Comparison of ENCODE assay signal across 8 mouse cellular contexts in the genomic region with DNA sequence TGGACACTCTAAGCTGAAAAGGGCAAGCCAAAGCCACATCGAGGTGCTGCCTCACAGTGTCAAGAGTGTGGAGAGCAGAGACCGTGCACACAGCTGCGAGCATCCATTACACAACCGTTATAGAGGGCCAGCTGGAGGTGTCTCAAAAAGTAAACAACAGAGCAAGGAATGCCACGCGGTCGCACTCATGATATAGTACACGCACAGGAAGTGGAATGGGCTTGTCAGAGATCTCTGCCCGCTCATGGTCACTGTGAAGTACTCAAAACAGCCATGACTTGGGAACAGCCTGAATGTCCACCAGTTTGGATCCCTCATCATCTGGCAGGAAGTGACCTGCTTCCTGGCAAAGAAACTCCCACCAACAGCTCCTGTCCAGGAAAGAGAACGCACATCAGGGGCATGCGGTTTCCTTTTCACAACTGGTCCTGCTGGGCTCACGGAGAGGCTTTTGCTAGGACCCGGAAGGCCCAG.
DNase-seq lines count a peak whose midpoint lies in the region; ATAC-seq and TF ChIP-seq lines count a peak whose summit lies in the region.

No protein-coding gene starts in this region.

- H3K27ac ChIP-seq in liver, postnatal 0 days (ENCODE audit: low read depth), result peak overlapping the region; percentile 44
- H3K27ac ChIP-seq in thymus, adult 2 months (ENCODE audit: control insufficient read depth, insufficient read depth, low read length), result peak overlapping the region; percentile 74
- H3K27ac ChIP-seq in midbrain, embryonic 14.5 days (replicated peaks; ENCODE audit: low read depth, low read length), result no peak overlapping the region

- WGBS in liver, postnatal 0 days (ENCODE audit: insufficient replicate concordance), result 15% methylated on average over 13 of the region's 13 CpGs
- 7% methylated on average over 13 of the region's 13 CpGs for WGBS in thymus, adult 2 months
- 91% methylated on average over 13 of the region's 13 CpGs for WGBS in midbrain, embryonic 14.5 days

- H3K4me1 ChIP-seq in liver, postnatal 0 days (ENCODE audit: insufficient read depth), result peaks cover 14% of the 10 kb centered on the region
- peaks cover 16% of the 10 kb centered on the region for H3K4me1 ChIP-seq in thymus, adult 2 months (replicated peaks; ENCODE audit: control insufficient read depth, insufficient read depth, low read length)
- no peaks in the 10 kb centered on the region for H3K4me1 ChIP-seq in midbrain, embryonic 14.5 days (ENCODE audit: control insufficient read depth, insufficient read depth, low read length)

- no peak for TF ChIP-seq POLR2A in thymus, adult 2 months (IDR thresholded peaks at IDR 0.05; ENCODE audit: control insufficient read depth, extremely low read depth, insufficient read depth, low read length, poor library complexity)

- no peaks in the 10 kb centered on the region for H3K27me3 ChIP-seq in liver, postnatal 0 days (ENCODE audit: insufficient read depth, low read length)
- H3K27me3 ChIP-seq in thymus, adult 2 months (ENCODE audit: control insufficient read depth, insufficient read depth, low read length), result no peaks in the 10 kb centered on the region
- H3K27me3 ChIP-seq in midbrain, embryonic 14.5 days (ENCODE audit: control insufficient read depth, insufficient read depth, low read length), result no peaks in the 10 kb centered on the region

- no peak overlapping the region for H3K4me3 ChIP-seq in liver, postnatal 0 days (ENCODE audit: low read depth, low read length)
- peak overlapping the region; percentile 8 for H3K4me3 ChIP-seq in thymus, adult 2 months (ENCODE audit: control insufficient read depth, insufficient read depth, low read length)
- no peak overlapping the region for H3K4me3 ChIP-seq in midbrain, embryonic 14.5 days (replicated peaks; ENCODE audit: low read depth, low read length)

- TF ChIP-seq CTCF in liver, postnatal 0 days (IDR thresholded peaks at IDR 0.05; ENCODE audit: low read depth), result peak; percentile 52
- TF ChIP-seq CTCF in thymus, adult 2 months (IDR thresholded peaks at IDR 0.05; ENCODE audit: borderline replicate concordance, control insufficient read depth, extremely low read depth, insufficient read depth, low read length, poor library complexity), result no peak

- no peak overlapping the region for H3K9ac ChIP-seq in liver, postnatal 0 days (replicated peaks)
- H3K9ac ChIP-seq in midbrain, embryonic 14.5 days (replicated peaks; ENCODE audit: low read length), result no peak overlapping the region

- H3K36me3 ChIP-seq in liver, postnatal 0 days (replicated peaks; ENCODE audit: insufficient read depth, low read length), result no peaks in the 10 kb centered on the region
- H3K36me3 ChIP-seq in thymus, adult 2 months (ENCODE audit: control insufficient read depth, insufficient read depth, low read length), result no peaks in the 10 kb centered on the region
- H3K36me3 ChIP-seq in midbrain, embryonic 14.5 days (ENCODE audit: control insufficient read depth, insufficient read depth, low read length), result no peaks in the 10 kb centered on the region

- peak; percentile 82 for ATAC-seq in liver, postnatal 0 days
- ATAC-seq in midbrain, embryonic 14.5 days (ENCODE audit: low FRiP score, low TSS enrichment), result no peak

- peak overlapping the region; percentile 13; the same call in 1 of the 2 replicates for H3K4me2 ChIP-seq in liver, postnatal 0 days (ENCODE audit: low read depth, low read length)
- no peak overlapping the region for H3K4me2 ChIP-seq in midbrain, embryonic 14.5 days (ENCODE audit: low read length)

- peak; percentile 83 for DNase-seq in 416B (ENCODE audit: low read depth)
- peak; percentile 29 to 49 for DNase-seq in adrenal gland, postnatal 36 days
- DNase-seq in heart, postnatal 4 days, result peak; percentile 54
- peak; percentile 36 for DNase-seq in liver, postnatal 0 days
- peak; percentile 48 for DNase-seq in thymus, adult 2 months
- DNase-seq in spleen, adult 18-20 months, result no peak
- no peak for DNase-seq in midbrain, embryonic 14.5 days
- DNase-seq in cerebellum, postnatal 4 days (ENCODE audit: low spot score in 2 of 2), result no peak

- TF ChIP-seq EP300 in liver, postnatal 0 days (IDR thresholded peaks at IDR 0.05; ENCODE audit: low read depth), result peak; percentile 64; the same call in 1 of the 2 replicates

- H3K9me3 ChIP-seq in liver, postnatal 0 days (ENCODE audit: low read length), result no peaks in the 10 kb centered on the region
- no peaks in the 10 kb centered on the region for H3K9me3 ChIP-seq in midbrain, embryonic 14.5 days (ENCODE audit: control insufficient read depth, low read length)

Comparison
In these comparisons a context has a peak if more than half of its experiments do, and no peak if none do; other contexts are left out.
1. DNase-seq: peak in 416B (single experiment), adrenal gland, postnatal 36 days (2 of 2), heart, postnatal 4 days (single experiment), liver, postnatal 0 days (single experiment) and thymus, adult 2 months (single experiment); none in spleen, adult 18-20 months (0 of 2), midbrain, embryonic 14.5 days (single experiment) and cerebellum, postnatal 4 days (0 of 2).